Mouse (Mus musculus) thymus, adult 2 months (tissue): ENCODE data around the gene Krt90.

Experiments
- CTCF ChIP-seq: fragments of 200-500 bp; IDR thresholded peaks from 2 replicates; pipeline ENCODE4 v1.5.1; 2012; ENCODE audit warnings: mild to moderate bottlenecking, control low read depth, low read length, moderate library complexity, borderline replicate concordance; ENCODE audit not compliant: control insufficient read depth, poor library complexity, insufficient read depth; ENCODE audit errors: extremely low read depth
- POLR2A ChIP-seq: fragments of 200-500 bp; IDR thresholded peaks from 2 replicates; pipeline ENCODE4 v1.6.1; 2012; ENCODE audit warnings: mild to moderate bottlenecking, low read length, control low read depth, moderate library complexity; ENCODE audit not compliant: control insufficient read depth, poor library complexity, insufficient read depth; ENCODE audit errors: extremely low read depth

DNA sequence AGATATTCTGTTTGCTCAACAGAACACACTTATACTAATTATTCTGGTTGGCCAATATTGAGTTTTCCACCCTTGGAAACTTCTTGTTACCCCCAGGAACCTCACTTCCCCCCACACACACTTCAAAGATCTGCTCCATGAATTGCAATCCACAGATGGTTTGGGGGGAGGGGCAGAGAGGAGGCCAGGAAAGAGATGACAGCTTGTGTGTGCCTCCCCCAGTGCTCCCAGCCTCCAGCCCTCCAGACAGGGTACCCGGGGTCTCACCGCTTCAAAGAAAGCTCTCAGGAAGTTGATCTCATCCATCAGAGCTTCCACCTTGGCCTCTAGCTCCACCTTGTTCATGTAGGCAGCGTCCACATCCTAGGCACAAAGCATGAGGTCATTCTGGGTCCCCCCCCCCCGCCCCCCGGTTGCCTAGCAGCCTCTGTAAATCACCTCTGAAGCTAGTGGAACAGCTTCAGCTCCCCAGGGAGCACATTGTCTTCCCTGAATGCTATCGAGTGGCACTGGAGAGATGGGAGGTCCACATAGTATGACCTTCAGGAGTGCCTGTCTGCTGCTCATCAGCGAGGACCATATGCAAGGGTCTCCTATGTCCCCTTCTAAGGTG is 4.6 kb downstream of the Krt90 start:
- TF ChIP-seq POLR2A (no peak), CTCF (no peak)
